Mouse (Mus musculus) CH12.LX (cell line): ENCODE results near the gene Scml4.

Experiments used
- CTCF ChIP-seq, 2 experiments: IDR thresholded peaks in 1 of 2; conservative IDR thresholded peaks in 1 of 2; 2 replicates each; pipeline ENCODE4 v1.5.1; 2011 to 2012; ENCODE audit warnings: low read depth in 2 of 2, low read length in 2 of 2, improper control_type of control experiment in 1 of 2, inconsistent platforms in 1 of 2, mild to moderate bottlenecking in 1 of 2, moderate library complexity in 1 of 2
- MAFK ChIP-seq: IDR thresholded peaks from 2 replicates; pipeline ENCODE4 v1.6.1; 2011; ENCODE audit warnings: low read length, improper control_type of control experiment; ENCODE audit not compliant: insufficient replicate concordance
- NRF1 ChIP-seq: IDR thresholded peaks from 2 replicates; pipeline ENCODE4 v1.6.1; 2014; ENCODE audit warnings: low read depth, mild to moderate bottlenecking, inconsistent platforms, low read length, improper control_type of control experiment, moderate library complexity
- USF1 ChIP-seq: IDR thresholded peaks from 2 replicates; pipeline ENCODE4 v1.6.1; 2014; ENCODE audit warnings: low read depth, mild to moderate bottlenecking, inconsistent platforms, low read length, improper control_type of control experiment

DNA sequence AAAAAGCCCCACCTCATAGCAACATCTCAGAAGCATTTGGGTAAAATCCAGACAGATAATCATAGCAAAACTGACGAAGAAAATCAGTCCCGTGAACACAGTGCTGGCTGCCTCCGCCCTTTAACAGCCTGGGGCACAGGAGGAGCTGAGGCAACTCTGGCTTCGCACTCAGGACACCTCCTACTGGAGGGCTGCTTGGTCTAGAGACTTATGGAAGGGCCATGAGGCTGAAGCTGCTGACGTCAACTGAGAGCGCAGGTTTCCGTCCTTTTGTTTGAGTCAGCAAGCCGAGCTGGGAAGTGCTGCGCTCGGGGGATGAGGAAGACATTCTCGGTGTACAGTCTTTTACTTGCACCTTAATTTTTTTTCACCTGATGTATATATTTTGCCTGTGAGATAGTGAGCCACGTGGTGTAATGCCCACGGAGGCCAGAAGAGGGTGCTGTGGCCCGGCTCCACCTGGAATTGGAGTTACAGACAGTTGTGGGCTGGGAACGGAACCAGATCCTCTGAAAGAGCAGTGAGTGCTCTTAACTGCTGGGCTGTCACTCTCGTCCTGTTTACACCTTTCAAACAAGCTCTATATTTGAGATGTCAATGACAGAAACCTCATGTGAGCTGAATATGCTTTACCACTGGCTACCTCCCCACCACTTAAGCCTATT is 18.5 kb upstream of the Scml4 start:
- TF ChIP-seq CTCF (conservative IDR thresholded peaks at IDR 0.05 in 1 of 2, IDR thresholded peaks at IDR 0.05 in 1 of 2; ENCODE audit: low read depth in 2 of 2, low read length in 2 of 2) (peak; percentile 14 to 49; a peak in 2 of 4 replicates), NRF1 (no peak), MAFK (no peak), USF1 (no peak)
